Mouse (Mus musculus) retina, embryonic 14.5 days (tissue): Measurements from ENCODE around the gene Pet100.

Experiments
- DNase-seq: peaks from one replicate; pipeline ENCODE4 v3.0.0-alpha.2; 2015; ENCODE audit warnings: low spot score

Gene Pet100

GRCm38 (mm10) chr8:3626971-3627370 lies 5.6 kb downstream of the Pet100 start:
- DNase-seq, result no peak

- DNase-seq, result peak; percentile 58
These were observed 6.7 kb downstream of the Pet100 start for GRCm38 (mm10) chr8:3628014-3628413.

GRCm38 (mm10) chr8:3630647-3631477 lies 9.5 kb downstream of the Pet100 start, which contains the start of gene Stxbp2:
Stxbp2 (plus strand) TSS chr8:3630955.
- DNase-seq, result peak; percentile 76

- peak; percentile 32 for DNase-seq
These were observed 10.1 kb downstream of the Pet100 start for GRCm38 (mm10) chr8:3631478-3631875.

- peak; percentile 12 for DNase-seq
These were observed 24.5 kb downstream of the Pet100 start for GRCm38 (mm10) chr8:3645804-3646203.

- no peak for DNase-seq
These were observed 25.6 kb downstream of the Pet100 start for GRCm38 (mm10) chr8:3646824-3647531.

GRCm38 (mm10) chr8:3647561-3647960 lies 26.2 kb downstream of the Pet100 start:
- DNase-seq, result no peak

GRCm38 (mm10) chr8:3648268-3648667 lies 26.9 kb downstream of the Pet100 start:
- no peak for DNase-seq

GRCm38 (mm10) chr8:3648990-3649389 lies 27.6 kb downstream of the Pet100 start:
- peak; percentile 33 for DNase-seq

GRCm38 (mm10) chr8:3652845-3653244 lies 31.5 kb downstream of the Pet100 start:
- no peak for DNase-seq

GRCm38 (mm10) chr8:3654726-3655508 lies 33.6 kb downstream of the Pet100 start:
- no peak for DNase-seq

GRCm38 (mm10) chr8:3655526-3655925 lies 34.2 kb downstream of the Pet100 start, which contains the start of gene Retn:
Retn (plus strand) TSS chr8:3655770.
- no peak for DNase-seq

- peak; percentile 55 for DNase-seq
These were observed 35.5 kb downstream of the Pet100 start for GRCm38 (mm10) chr8:3656725-3657381.

- no peak for DNase-seq
These were observed 39.5 kb downstream of the Pet100 start for GRCm38 (mm10) chr8:3660889-3661288.

- DNase-seq, result no peak
These were observed 43.1 kb downstream of the Pet100 start for GRCm38 (mm10) chr8:3664405-3664804.

GRCm38 (mm10) chr8:3665507-3665906 lies 44.2 kb downstream of the Pet100 start, which contains the start of gene Mcemp1:
Mcemp1 (plus strand) TSS chr8:3665754.
- DNase-seq, result no peak

GRCm38 (mm10) chr8:3670388-3670787 lies 49.0 kb downstream of the Pet100 start:
- DNase-seq, result no peak

- peak; percentile 91 for DNase-seq
These were observed 50.7 kb downstream of the Pet100 start, which contains the start of gene Fcor for GRCm38 (mm10) chr8:3671980-3672491. Fcor (minus strand) TSS chr8:3672362.

- DNase-seq, result no peak
These were observed 53.3 kb downstream of the Pet100 start for GRCm38 (mm10) chr8:3674671-3675070.
